Mouse (Mus musculus) hindbrain, postnatal 0 days (tissue): ENCODE results near the gene Ms4a4b. TPM values are rescaled to one million over a fixed set of nuclear protein-coding genes. Genes with fewer than 3 reads are reported as not detected.

Experiments used
- ATAC-seq: fragments of 200-750 bp; cut with Nextera tagmentation; 2 replicates; pipeline ENCODE4 v1.8.0; 2017; ENCODE audit warnings: mild to moderate bottlenecking, moderate TSS enrichment, moderate library complexity
- DNase-seq: peaks from one replicate; pipeline ENCODE4 v3.0.0-alpha.2; 2015; ENCODE audit warnings: low spot score
- H3K27ac ChIP-seq: fragments of 300-500 bp; sonication (generic); 2 replicates; pipeline ENCODE4 v1.5.1; 2014; ENCODE audit warnings: mild to moderate bottlenecking
- H3K27me3 ChIP-seq: fragments of 300-500 bp; sonication (generic); 2 replicates; pipeline ENCODE4 v1.6.1; 2014; ENCODE audit warnings: low read length, mixed read lengths; ENCODE audit not compliant: insufficient read depth
- H3K36me3 ChIP-seq: fragments of 300-500 bp; sonication (generic); 2 replicates; pipeline ENCODE4 v1.6.1; 2014; ENCODE audit warnings: low read length, mixed read lengths; ENCODE audit not compliant: insufficient read depth
- H3K4me1 ChIP-seq: fragments of 300-500 bp; sonication (generic); 2 replicates; pipeline ENCODE4 v1.6.1; 2014; ENCODE audit warnings: antibody characterized with exemption, low read length, mixed read lengths; ENCODE audit not compliant: insufficient read depth
- H3K4me2 ChIP-seq: fragments of 300-500 bp; sonication (generic); 2 replicates; pipeline ENCODE4 v1.6.1; 2014; ENCODE audit warnings: low read depth, mild to moderate bottlenecking, low read length, moderate library complexity, mixed read lengths
- H3K4me3 ChIP-seq: fragments of 300-500 bp; sonication (generic); 2 replicates; pipeline ENCODE4 v1.5.1; 2014; ENCODE audit warnings: low read length
- H3K9ac ChIP-seq: fragments of 300-500 bp; sonication (generic); replicated peaks from 2 replicates; pipeline ENCODE4 v1.6.1; 2014; ENCODE audit warnings: mild to moderate bottlenecking, low read length, moderate library complexity, mixed read lengths
- H3K9me3 ChIP-seq: fragments of 300-500 bp; sonication (generic); 2 replicates; pipeline ENCODE4 v1.6.1; 2016; ENCODE audit warnings: low read length, mixed read lengths
- CTCF ChIP-seq: IDR thresholded peaks from 2 replicates; pipeline ENCODE4 v1.5.1; 2016; ENCODE audit warnings: antibody characterized with exemption, control low read depth, low read depth
- WGBS: fragments of 180-500 bp; shearing (Covaris S2); extraction: QIAGEN DNeasy Blood & Tissue Kit; methylation state at CpG from one replicate; pipeline ENCODE4 v1.1.7; 2014; 5-methylcytosine and 5-hydroxymethylcytosine counted together
- polyA plus RNA-seq: library from polyadenylated mRNA; unstranded; fragments of >200 nt; fragmentation: Nextera tagmentation; extraction: Ambion mirVana; gene quantifications from 2 replicates; pipeline ENCODE4 v1.2.1, GENCODE M21; 2015
- total RNA-seq: library from RNA; depleted of rRNA; stranded (reverse); fragments of >200 nt; gene quantifications from 2 replicates; pipeline ENCODE4 v1.2.3, GENCODE M21; 2014; rRNA removed

Ms4a4b gene
- total and polyA plus RNA-seq, 2 experiments from 2014 or later, result not detected

GRCm38 (mm10) chr19:11500796-11501195 lies 57.4 kb downstream of the Ms4a4b start:
- H3K4me1 ChIP-seq, result no peaks in the 10 kb centered on the region
- H3K27ac ChIP-seq, result no peak overlapping the region
- DNase-seq (no peak), ATAC-seq (no peak)
- H3K27me3 ChIP-seq, result no peaks in the 10 kb centered on the region
- no peak overlapping the region for H3K9ac ChIP-seq
- no peaks in the 10 kb centered on the region for H3K36me3 ChIP-seq
- TF ChIP-seq CTCF, result no peak
- no peaks in the 10 kb centered on the region for H3K9me3 ChIP-seq
- H3K4me3 ChIP-seq, result no peak overlapping the region
- no peak overlapping the region for H3K4me2 ChIP-seq
- 97% methylated on average over 1 of the region's 1 CpGs for WGBS

DNA sequence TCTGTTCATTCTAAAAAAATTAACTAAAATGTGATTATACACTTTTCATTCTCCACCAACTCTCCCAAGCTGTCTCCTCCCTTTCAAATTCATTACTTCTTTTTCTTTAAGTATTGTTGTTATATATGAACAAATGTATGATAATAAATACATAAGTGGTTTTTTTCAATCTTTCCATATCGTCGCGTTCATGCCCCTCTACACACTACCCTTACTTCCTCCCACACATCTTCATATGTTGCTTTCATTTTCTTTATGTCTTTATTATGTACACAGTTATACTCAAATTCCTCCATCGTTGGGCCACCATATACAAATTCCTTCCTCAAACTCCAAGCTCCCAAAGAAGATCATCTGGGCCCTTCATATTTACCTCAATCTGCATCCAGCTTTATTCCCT lies 58.0 kb downstream of the Ms4a4b start:
- no peaks in the 10 kb centered on the region for H3K36me3 ChIP-seq
- DNase-seq, result no peak
- no peak for ATAC-seq
- no peak overlapping the region for H3K27ac ChIP-seq
- TF ChIP-seq CTCF, result no peak
- 84% methylated on average over 4 of the region's 4 CpGs for WGBS
- no peak overlapping the region for H3K4me2 ChIP-seq
- H3K9me3 ChIP-seq, result no peaks in the 10 kb centered on the region
- H3K27me3 ChIP-seq, result no peaks in the 10 kb centered on the region
- no peak overlapping the region for H3K9ac ChIP-seq
- no peaks in the 10 kb centered on the region for H3K4me1 ChIP-seq
- H3K4me3 ChIP-seq, result no peak overlapping the region

GRCm38 (mm10) chr19:11504857-11505256 lies 61.5 kb downstream of the Ms4a4b start:
- no peaks in the 10 kb centered on the region for H3K27me3 ChIP-seq
- DNase-seq, result no peak
- H3K4me3 ChIP-seq, result no peak overlapping the region
- H3K4me1 ChIP-seq, result no peaks in the 10 kb centered on the region
- H3K9ac ChIP-seq, result no peak overlapping the region
- 83% methylated on average over 1 of the region's 1 CpGs for WGBS
- H3K4me2 ChIP-seq, result no peak overlapping the region
- no peak for ATAC-seq
- H3K36me3 ChIP-seq, result no peaks in the 10 kb centered on the region
- no peak overlapping the region for H3K27ac ChIP-seq
- H3K9me3 ChIP-seq, result no peaks in the 10 kb centered on the region
- TF ChIP-seq CTCF, result no peak

GRCm38 (mm10) chr19:11513458-11513857 lies 70.1 kb downstream of the Ms4a4b start:
- DNase-seq, result no peak
- Histone ChIP-seq H3K9ac (no peak overlapping the region), H3K9me3 (no peaks in the 10 kb centered on the region), H3K27ac (no peak overlapping the region), H3K27me3 (no peaks in the 10 kb centered on the region), H3K4me1 (no peaks in the 10 kb centered on the region), H3K4me2 (no peak overlapping the region), H3K36me3 (no peaks in the 10 kb centered on the region), H3K4me3 (no peak overlapping the region)
- ATAC-seq, result no peak
- 60% methylated on average over 1 of the region's 1 CpGs for WGBS
- TF ChIP-seq CTCF, result no peak

DNA sequence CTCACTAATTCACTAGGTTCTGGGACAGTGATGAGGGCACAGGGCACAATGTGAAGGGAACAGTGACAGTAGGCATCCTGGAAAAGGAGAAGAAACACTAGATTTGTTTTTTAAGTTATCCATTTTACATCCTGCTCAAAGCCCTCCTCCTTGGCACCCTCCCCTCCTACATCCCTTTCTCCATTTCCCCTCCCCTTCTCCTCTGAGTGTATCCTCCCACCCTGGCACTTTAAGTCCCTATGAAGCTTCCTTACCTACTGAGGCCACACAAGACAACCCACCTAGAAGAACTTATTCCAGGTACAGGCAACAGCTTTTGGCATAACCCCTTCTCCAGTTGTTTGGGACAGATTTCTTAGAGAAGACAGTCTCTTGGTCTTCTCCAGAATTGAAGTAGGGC lies 72.9 kb downstream of the Ms4a4b start, which contains the start of gene Ms4a6b:
Gene Ms4a6b (plus strand): TSS at position 267 of the 400 bp plus-strand sequence.
- no peaks in the 10 kb centered on the region for H3K4me1 ChIP-seq
- no peak within 1 kb of the TSS for H3K4me2 ChIP-seq
- H3K27ac ChIP-seq, result no peak within 1 kb of the TSS
- H3K4me3 ChIP-seq, result no peak within 1 kb of the TSS
- H3K36me3 ChIP-seq, result no peaks in the 10 kb centered on the region
- H3K9ac ChIP-seq, result no peak within 1 kb of the TSS
- no peaks in the 10 kb centered on the region for H3K9me3 ChIP-seq
- no peak for DNase-seq
- ATAC-seq, result no peak
- TF ChIP-seq CTCF, result no peak
- no peaks in the 10 kb centered on the region for H3K27me3 ChIP-seq

Other genes with a start within 250 kb of the Ms4a4b start
- gene Ms4a13, start 246.8 kb upstream of the Ms4a4b start, total RNA-seq, result not detected in 2 replicates
- gene Ms4a13, start 246.8 kb upstream of the Ms4a4b start, polyA plus RNA-seq, result not detected in 2 replicates
- gene Ms4a12, start 211.1 kb upstream of the Ms4a4b start, total RNA-seq, result not detected in 2 replicates
- not detected in 2 replicates for gene Ms4a12, start 211.1 kb upstream of the Ms4a4b start, polyA plus RNA-seq
- not detected in 2 replicates for gene Ms4a1, start 177.3 kb upstream of the Ms4a4b start, total RNA-seq
- gene Ms4a1, start 177.3 kb upstream of the Ms4a4b start, polyA plus RNA-seq, result not detected in 2 replicates
- not detected in 2 replicates for gene Ms4a5, start 159.7 kb upstream of the Ms4a4b start, total RNA-seq
- gene Ms4a5, start 159.7 kb upstream of the Ms4a4b start, polyA plus RNA-seq, result not detected in 2 replicates
- not detected in 2 replicates for gene Ms4a14, start 129.1 kb upstream of the Ms4a4b start, total RNA-seq
- gene Ms4a14, start 129.1 kb upstream of the Ms4a4b start, polyA plus RNA-seq, result not detected in 2 replicates
- 0.10 and 0.22 TPM in 2 replicates for gene Ms4a7, start 107.4 kb upstream of the Ms4a4b start, total RNA-seq
- gene Ms4a7, start 107.4 kb upstream of the Ms4a4b start, polyA plus RNA-seq, result 2.3 and 3.9 TPM in 2 replicates
- 1.5 and 2.3 TPM in 2 replicates for gene Ms4a4a, start 68.0 kb upstream of the Ms4a4b start, total RNA-seq
- gene Ms4a4a, start 68.0 kb upstream of the Ms4a4b start, polyA plus RNA-seq, result 2.1 and 2.6 TPM in 2 replicates
- not detected in 2 replicates for gene Ms4a4c, start 38.8 kb upstream of the Ms4a4b start, total RNA-seq
- gene Ms4a4c, start 38.8 kb upstream of the Ms4a4b start, polyA plus RNA-seq, result 0.20 and 0.23 TPM in 2 replicates
- 0.32 and 2.3 TPM in 2 replicates for gene Ms4a6c, start 25.8 kb downstream of the Ms4a4b start, total RNA-seq
- gene Ms4a6c, start 25.8 kb downstream of the Ms4a4b start, polyA plus RNA-seq, result 2.4 and 3.3 TPM in 2 replicates
- not detected in 2 replicates for gene Gm8369, start 42.4 kb downstream of the Ms4a4b start, total RNA-seq
- not detected in 2 replicates for gene Gm8369, start 42.4 kb downstream of the Ms4a4b start, polyA plus RNA-seq
- gene Ms4a6b, start 73.0 kb downstream of the Ms4a4b start, total RNA-seq, result 3.1 and 8.7 TPM in 2 replicates
- gene Ms4a6b, start 73.0 kb downstream of the Ms4a4b start, polyA plus RNA-seq, result 2.3 and 2.6 TPM in 2 replicates
- gene Ms4a4d, start 93.2 kb downstream of the Ms4a4b start, total RNA-seq, result not detected in 2 replicates
- not detected in 2 replicates for gene Ms4a4d, start 93.2 kb downstream of the Ms4a4b start, polyA plus RNA-seq
- 3.0 and 3.2 TPM in 2 replicates for gene Ms4a6d, start 161.3 kb downstream of the Ms4a4b start, total RNA-seq
- gene Ms4a6d, start 161.3 kb downstream of the Ms4a4b start, polyA plus RNA-seq, result 2.3 and 3.0 TPM in 2 replicates
- gene Ms4a2, start 180.2 kb downstream of the Ms4a4b start, total RNA-seq, result 3.7 TPM in 1 of 2 replicates, not detected in the other
- 0.19 and 0.36 TPM in 2 replicates for gene Ms4a2, start 180.2 kb downstream of the Ms4a4b start, polyA plus RNA-seq
- gene Ms4a3, start 197.3 kb downstream of the Ms4a4b start, total RNA-seq, result not detected in 2 replicates
- not detected in 2 replicates for gene Ms4a3, start 197.3 kb downstream of the Ms4a4b start, polyA plus RNA-seq
- not detected in 2 replicates for gene Oosp2, start 217.0 kb downstream of the Ms4a4b start, total RNA-seq
- gene Oosp2, start 217.0 kb downstream of the Ms4a4b start, polyA plus RNA-seq, result not detected in 2 replicates
- gene Oosp1, start 247.6 kb downstream of the Ms4a4b start, total RNA-seq, result not detected in 2 replicates
- not detected in 2 replicates for gene Oosp1, start 247.6 kb downstream of the Ms4a4b start, polyA plus RNA-seq